Mouse (Mus musculus): Measurements from ENCODE around the gene Barx1.

- TF ChIP-seq TAL1 (IDR thresholded peaks at IDR 0.05; ENCODE audit: low read length) (no peak), GATA1 (IDR thresholded peaks at IDR 0.05; ENCODE audit: low read length) (no peak)
Observed at GRCm38 (mm10) chr13:48660741-48661140, 2.1 kb upstream of the Barx1 start.
